Mouse (Mus musculus) liver, postnatal 0 days (tissue): ENCODE results near the gene Coasy.

ENCODE experiments used
- CTCF ChIP-seq: sonication (generic); IDR thresholded peaks from 2 replicates; pipeline ENCODE4 v1.5.1; 2016; ENCODE audit warnings: antibody characterized with exemption, low read depth
- EP300 ChIP-seq: IDR thresholded peaks from 2 replicates; pipeline ENCODE4 v1.6.1; 2016; ENCODE audit warnings: antibody characterized with exemption, low read depth, mild to moderate bottlenecking

GRCm38 (mm10) chr11:101082208-101083082 is at the start of gene Coasy:
- peak; percentile 69 for TF ChIP-seq CTCF
- TF ChIP-seq EP300, result peak; percentile 7; the same call in 1 of the 2 replicates
